Mouse (Mus musculus): ENCODE data around the gene Zfp960. TPM values are rescaled to one million over a fixed set of nuclear protein-coding genes. Genes with fewer than 3 reads are reported as not detected.
"Not testable (repeated sequence)": the region's sequence is repeated elsewhere in the genome, so short reads cannot be mapped to it uniquely, and the experiment has no call there.

Gene Zfp960
- 4.4 and 4.8 TPM in 2 replicates for polyA plus RNA-seq (2016; fragmentation: Nextera tagmentation; extraction: Ambion mirVana)

GRCm38 (mm10) chr17:17063628-17064494 is at the start of gene Zfp960:
Gene Zfp960 (plus strand): TSS chr17:17064113.
- not testable (repeated sequence) for H3K27me3 ChIP-seq; H3K36me3 ChIP-seq; H3K4me1 ChIP-seq; H3K9me3 ChIP-seq (replicated peaks); H3K27ac ChIP-seq
- ATAC-seq (ENCODE audit: low FRiP score) = peak; percentile 100
- H3K4me3 ChIP-seq = peak within 1 kb of the TSS; percentile 47
- peak within 1 kb of the TSS; percentile 45 for H3K9ac ChIP-seq
- under 1% methylated on average over 18 of the region's 21 CpGs for WGBS
- H3K4me2 ChIP-seq (replicated peaks) = peak within 1 kb of the TSS; percentile 54

GRCm38 (mm10) chr17:17018071-17018470 is 45.8 kb upstream of the Zfp960 start:
- H3K4me1 ChIP-seq; H3K27ac ChIP-seq; H3K9ac ChIP-seq; H3K4me3 ChIP-seq; H3K4me2 ChIP-seq (replicated peaks); H3K36me3 ChIP-seq; H3K27me3 ChIP-seq; ATAC-seq (ENCODE audit: low FRiP score): not testable (repeated sequence)
- peaks cover 30% of the 10 kb centered on the region for H3K9me3 ChIP-seq (replicated peaks)
- WGBS = 98% methylated on average over 2 of the region's 2 CpGs

- H3K9ac ChIP-seq; H3K9me3 ChIP-seq (replicated peaks); H3K27ac ChIP-seq; H3K4me1 ChIP-seq; H3K4me3 ChIP-seq; ATAC-seq (ENCODE audit: low FRiP score); H3K27me3 ChIP-seq; H3K36me3 ChIP-seq; H3K4me2 ChIP-seq (replicated peaks): not testable (repeated sequence)
- WGBS = 63% methylated on average over 1 of the region's 1 CpGs
Measured at GRCm38 (mm10) chr17:17059566-17059965, 4.3 kb upstream of the Zfp960 start.

- H3K9ac ChIP-seq; H3K4me1 ChIP-seq; H3K36me3 ChIP-seq; H3K9me3 ChIP-seq (replicated peaks); H3K4me2 ChIP-seq (replicated peaks); H3K27me3 ChIP-seq; H3K27ac ChIP-seq; H3K4me3 ChIP-seq: not testable (repeated sequence)
- no CpG with 5 or more reads among the region's 8 CpGs for WGBS
- ATAC-seq (ENCODE audit: low FRiP score) = peak; percentile 95
Measured at GRCm38 (mm10) chr17:17120830-17121502, 57.1 kb downstream of the Zfp960 start, which contains the start of gene Zfp97. Gene Zfp97 (plus strand): TSS chr17:17121415.

Other genes starting within 250 kb of the Zfp960 start
- 3.2 TPM in 2 replicates for gene Zfp97, start 57.3 kb downstream of the Zfp960 start, polyA plus RNA-seq (2016; fragmentation: Nextera tagmentation; extraction: Ambion mirVana)

All from hindbrain, embryonic 12.5 days (tissue).